Mouse (Mus musculus) retina, postnatal 7 days (tissue): ENCODE measurements around the gene Tmem189.

Experiments
- DNase-seq: peaks from one replicate; pipeline ENCODE4 v3.0.0-alpha.2; 2012; ENCODE audit warnings: low read depth, low spot score

The Tmem189 gene

GRCm38 (mm10) chr2:167594444-167594934 lies 95.1 kb downstream of the Tmem189 start:
- no peak for DNase-seq

GRCm38 (mm10) chr2:167593551-167594250 lies 95.9 kb downstream of the Tmem189 start:
- DNase-seq: no peak
